Mouse (Mus musculus): Measurements from ENCODE around the gene Tnni1.
A peak's percentile ranks its signal among the peaks of the same experiment; 100 is the strongest.

Tnni1 gene

DNA sequence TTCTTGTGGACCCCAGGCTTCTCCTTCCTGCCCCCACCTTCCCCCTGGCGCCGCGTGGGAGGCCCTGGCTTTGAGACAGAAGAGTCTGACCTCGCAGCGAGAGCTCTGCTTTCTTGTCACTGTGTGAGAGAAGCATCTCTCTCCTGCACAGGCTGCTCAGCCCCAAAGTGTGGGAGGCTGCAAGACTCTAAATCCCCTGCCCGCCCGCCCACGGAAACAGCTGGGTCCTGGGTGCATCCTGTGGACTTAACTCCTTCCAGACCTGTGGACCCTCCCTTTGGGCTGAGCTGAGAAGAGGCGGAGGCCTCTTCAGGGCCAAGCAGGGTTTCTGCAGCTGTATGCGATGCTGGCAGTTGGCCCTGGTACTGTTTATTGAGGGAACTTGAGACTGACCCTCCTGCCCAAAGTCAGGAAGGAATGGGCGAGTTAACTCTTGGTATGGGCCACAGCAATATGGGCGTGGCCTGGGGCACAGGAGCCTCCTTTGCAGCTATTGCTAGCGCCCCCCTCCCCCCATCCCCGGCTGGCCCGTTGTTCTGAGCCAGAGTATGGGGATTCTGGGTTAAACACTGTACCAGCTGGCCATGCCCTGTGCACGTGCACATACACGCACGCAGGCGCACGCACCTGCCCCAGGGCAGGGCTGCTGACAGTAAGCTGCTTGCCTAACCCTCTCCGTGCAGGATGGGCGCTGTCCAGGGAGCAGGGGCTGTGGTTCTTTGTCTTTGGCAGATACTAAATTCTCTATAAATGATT is at the start of gene Tnni1:
Tnni1 (plus strand) TSS at position 655 of the 756 bp plus-strand sequence.
- DNase-seq (ENCODE audit: extremely low read depth, low read depth, low spot score): no peak

DNA sequence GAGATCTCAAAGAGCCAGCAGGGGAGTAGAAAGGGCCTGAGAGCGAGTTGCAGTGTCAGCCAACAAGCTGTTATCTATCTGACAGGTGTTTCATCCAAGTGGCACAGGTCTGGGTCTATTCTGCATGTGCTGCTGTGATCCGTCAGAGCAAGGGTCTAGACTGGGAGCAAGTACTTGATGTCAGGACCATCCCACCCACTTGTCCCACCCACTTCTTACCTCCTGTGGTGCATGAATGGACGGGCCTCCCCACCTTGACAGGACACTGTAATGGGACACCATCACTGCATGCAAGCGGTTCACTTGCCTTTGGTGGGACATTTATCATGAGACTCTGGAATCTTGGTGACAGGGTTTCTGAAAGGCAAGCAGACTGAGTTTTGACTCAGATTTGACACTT is 49.4 kb upstream of the Tnni1 start:
- DNase-seq (ENCODE audit: extremely low read depth, low read depth, low spot score): no peak

DNA sequence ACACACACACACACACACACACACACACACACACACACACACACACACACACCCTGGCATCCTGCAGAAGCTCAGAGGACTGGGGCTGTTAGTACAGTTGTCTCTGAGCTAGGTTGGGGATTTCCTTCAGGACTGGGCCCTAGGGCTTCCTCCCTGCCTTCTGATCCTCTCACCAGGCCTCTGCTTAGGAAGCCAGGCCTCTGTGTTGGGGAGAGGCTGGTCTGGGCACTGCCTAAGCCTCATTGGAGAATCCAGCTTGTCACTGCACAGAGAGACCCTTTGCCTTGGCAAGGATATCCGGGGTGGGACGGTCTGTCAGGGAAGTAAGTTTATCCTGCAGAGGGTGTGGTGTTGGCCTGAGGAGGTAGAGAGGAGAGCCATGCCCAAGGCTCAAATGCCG is 48.9 kb upstream of the Tnni1 start:
- DNase-seq (ENCODE audit: extremely low read depth, low read depth, low spot score): no peak

DNA sequence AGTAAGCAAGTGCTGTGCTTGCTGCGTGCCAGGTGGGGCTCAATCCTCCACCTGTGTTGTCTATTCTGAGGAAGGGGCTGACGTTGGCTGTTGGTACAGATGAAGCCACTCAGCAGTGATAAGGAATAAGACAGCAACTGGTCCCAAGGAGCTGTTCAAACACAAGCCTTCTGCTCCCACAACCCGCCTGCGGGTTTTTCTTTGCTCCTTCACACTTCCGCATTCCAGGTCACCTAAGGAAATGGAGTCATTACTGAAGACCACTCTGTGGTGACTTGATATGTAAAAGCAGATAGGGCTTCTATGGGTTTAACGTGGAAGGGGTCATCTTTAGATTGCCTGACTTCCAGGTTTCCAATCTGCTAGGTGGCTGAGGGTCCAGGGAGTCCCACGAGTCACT is 47.8 kb upstream of the Tnni1 start:
- no peak for DNase-seq (ENCODE audit: extremely low read depth, low read depth, low spot score)

DNA sequence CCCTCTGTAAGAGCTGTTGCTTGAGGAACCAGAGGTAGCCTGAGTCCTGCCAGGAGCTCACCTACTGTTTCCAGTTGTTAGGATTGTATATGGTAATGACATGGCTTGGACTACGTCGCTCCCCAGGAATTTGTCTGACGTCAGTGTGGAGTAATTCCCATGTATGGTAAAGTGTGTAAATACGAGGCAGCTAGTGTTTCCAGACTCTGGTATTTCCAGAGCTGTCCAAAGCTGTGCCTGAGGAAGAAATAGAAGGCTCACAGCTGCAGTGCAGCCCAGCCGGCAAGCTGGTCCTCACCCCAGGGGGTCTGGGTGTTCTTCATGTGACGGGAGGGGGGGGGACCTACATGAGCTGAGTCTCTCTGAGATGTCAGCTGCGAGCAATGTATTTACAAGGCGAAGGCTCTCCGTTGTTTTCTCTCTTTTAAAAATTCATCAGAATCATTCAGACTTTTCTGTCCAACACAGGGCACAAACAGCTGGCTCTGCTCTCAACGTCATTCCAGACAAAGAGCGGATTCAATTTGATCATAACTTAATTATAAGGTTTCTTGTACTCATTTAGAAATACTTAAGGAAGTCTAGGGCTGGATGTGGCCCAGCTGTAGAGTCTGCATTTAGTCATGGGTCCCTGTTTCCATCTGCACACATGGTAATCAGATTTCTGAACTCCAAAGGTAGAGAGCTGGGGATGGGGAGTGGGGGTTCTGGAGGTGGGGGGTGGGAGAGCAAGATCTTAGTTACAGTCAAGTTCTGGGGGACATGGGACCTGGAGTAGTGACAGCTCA is 47.1 kb upstream of the Tnni1 start:
- no peak for DNase-seq (ENCODE audit: extremely low read depth, low read depth, low spot score)

DNA sequence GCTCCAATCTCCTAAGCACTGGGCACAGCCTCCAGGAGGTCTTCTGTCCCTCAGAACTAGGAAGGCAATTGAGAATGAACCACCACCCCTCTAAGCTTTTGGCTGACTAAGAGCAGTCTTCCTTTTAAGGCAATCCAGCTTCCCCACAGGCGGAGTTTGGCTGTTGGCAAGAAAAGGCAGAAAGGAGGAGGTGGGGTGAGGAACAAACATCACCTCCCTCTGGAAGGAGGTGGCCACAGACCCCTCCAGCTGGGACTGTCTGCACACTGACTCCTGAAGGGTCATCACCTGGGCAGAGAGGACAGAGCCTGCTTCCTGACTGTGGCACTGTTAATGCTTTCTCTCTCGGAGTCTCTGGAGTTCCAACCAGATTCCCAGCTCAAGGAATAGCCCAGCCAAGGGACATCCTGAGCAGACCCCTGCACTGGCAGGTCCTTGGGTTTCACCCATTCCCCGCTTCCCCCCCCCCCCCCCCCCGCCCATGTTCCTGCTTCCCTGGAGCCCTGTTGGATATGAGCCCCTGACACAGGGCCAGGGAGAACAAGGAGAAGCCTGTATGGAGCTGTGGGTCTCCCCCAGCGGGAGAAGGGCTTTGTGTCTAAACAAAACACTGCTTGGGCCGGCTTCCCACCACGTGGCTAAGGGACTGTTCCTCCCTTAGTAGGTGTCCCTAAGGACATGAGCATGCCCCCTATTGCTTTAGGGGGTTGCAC is 44.9 kb upstream of the Tnni1 start:
- no peak for DNase-seq (ENCODE audit: extremely low read depth, low read depth, low spot score)

DNA sequence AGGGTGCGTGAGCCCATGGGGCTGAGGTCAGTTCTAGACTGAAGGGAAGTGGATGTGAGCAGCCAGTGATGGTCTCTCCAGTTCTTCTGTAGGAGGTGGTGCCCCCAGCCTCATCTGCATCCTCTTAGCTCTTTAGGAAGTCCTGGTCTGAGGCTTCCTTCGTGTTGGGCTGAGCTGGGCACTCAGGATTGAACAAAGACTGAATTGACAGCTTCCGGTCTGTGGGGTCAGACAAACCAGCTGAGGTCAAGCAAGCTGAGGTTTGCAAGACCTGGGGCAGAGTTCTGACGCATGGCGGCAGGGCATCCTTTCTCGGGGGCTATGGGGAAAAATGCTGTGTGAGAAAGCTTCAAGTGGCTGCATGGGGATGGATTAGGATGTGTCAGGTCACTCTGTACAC is 43.8 kb upstream of the Tnni1 start:
- no peak for DNase-seq (ENCODE audit: extremely low read depth, low read depth, low spot score)

DNA sequence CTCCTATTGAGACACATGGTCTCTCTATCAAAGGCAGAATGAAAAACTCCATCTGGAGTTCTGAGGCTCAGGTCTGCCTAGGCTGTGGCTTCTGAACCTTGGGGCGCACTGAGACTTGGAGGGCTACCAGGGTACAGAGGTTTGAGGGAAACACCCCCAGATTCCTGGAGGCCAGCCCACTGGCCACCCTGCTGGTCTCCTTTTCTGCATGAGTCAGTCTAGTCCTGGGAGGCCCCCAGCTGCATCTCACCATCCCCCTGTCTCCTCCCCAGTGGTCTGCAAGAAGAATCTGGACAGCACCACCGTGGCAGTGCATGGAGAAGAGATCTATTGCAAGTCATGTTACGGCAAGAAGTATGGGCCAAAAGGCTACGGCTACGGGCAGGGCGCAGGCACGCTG is 34.2 kb upstream of the Tnni1 start:
- DNase-seq (ENCODE audit: extremely low read depth, low read depth, low spot score): no peak

DNA sequence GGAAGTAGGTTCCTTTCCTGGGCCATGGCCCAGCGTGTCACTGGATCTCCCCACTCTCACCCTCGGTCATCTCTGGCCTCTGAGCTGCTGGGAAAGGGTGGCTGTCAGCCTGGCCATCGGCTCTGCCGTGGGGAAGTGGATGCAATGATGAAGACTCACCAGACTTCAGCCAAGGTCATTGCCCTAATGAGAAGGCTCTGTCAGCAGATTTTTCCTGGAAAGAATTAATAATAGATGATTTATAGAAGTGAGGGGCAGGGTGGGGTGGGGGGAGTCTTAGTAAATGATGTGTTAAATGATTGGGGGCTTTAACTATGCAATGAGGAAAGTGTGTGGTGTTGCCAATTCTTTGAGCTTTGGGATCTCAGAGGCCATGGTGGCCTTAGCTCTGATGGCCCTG is 33.0 kb upstream of the Tnni1 start:
- DNase-seq (ENCODE audit: extremely low read depth, low read depth, low spot score): no peak

DNA sequence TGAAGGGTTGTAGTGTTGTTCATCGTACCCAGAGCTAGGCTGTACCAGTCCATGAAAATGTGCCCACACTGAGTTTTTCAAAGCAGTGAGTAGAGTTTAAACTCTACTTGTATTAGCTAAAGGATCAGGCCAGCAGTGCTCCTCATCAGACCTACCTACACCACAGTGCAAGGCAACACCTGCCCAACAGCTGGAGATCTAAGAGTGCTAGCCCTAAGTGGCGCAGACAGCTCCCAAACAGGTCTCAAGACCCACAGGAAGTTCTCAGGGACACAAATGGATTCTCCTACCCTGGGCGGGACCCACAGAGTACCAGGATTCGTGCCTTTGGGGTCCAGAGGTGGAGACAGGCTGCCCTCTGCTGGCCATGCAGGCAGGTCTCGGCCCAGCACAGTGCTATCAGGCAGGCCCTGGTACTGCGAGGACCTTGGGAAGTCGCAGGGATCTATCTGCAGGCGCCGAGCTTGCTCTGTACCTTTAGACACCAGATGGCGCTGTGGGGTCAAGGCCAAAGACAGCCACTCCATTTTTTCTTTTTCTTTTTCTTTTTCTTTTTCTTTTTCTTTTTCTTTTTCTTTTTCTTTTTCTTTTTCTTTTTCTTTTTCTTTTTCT is 26.4 kb upstream of the Tnni1 start:
- DNase-seq (ENCODE audit: extremely low read depth, low read depth, low spot score): no peak

DNA sequence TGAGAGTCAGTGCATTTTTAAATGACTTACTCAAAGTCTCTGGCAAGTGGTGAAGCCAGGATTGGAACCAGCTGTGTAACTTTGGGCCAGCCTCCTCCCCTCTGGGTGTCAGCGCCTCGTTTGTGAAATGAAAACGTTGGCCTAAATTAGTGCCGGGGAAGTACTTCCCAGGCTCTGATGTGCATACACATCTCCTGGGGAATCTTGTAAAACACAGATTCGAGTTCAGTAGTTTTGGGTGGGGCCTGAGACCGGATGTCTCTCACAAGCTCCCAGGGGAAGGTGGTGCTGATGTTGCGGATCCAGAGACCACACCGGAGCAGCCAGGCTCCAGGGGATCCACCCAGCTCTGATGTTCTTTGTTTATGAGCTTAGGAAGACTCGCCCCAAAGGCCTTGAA is 23.9 kb upstream of the Tnni1 start:
- DNase-seq (ENCODE audit: extremely low read depth, low read depth, low spot score): no peak

DNA sequence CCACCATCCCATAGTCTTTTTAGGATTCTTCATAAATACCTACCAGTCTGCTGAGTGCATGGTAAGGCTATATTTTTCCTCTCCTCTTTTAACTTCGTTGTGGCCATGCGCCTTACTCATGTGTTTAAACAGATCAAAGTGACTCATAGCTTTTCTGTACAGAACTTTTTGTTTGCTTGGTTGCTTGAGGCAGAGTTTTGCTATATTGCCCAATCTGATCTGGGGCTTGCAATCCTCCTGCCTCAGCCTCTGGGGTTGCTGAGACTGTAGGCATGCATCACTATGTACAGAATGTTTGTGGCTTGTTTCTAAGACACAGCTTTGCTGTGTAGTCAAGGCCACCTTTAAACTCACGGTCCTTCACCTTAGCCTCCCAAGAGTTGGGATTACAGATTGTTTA is 23.3 kb upstream of the Tnni1 start:
- DNase-seq (ENCODE audit: extremely low read depth, low read depth, low spot score): no peak

DNA sequence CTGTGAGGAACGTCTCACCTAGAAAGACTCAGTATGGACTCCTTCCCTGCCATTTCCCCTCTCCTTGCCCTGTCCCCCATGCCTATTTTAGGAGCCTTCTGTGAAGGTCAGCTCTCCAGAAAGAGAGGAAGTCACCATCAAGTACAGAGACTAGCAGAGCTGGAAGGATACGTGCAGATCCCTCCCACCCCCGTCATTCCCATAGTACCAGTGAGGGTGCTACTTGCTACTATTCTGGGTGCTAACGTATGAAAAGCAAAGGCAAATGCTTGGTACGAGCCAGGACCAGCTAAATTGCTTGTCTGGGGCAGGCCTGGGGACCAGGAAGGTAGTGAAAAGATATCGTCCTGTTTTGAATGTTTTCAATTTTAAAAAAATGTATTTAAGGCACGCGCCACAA is 21.9 kb upstream of the Tnni1 start:
- no peak for DNase-seq (ENCODE audit: extremely low read depth, low read depth, low spot score)

DNA sequence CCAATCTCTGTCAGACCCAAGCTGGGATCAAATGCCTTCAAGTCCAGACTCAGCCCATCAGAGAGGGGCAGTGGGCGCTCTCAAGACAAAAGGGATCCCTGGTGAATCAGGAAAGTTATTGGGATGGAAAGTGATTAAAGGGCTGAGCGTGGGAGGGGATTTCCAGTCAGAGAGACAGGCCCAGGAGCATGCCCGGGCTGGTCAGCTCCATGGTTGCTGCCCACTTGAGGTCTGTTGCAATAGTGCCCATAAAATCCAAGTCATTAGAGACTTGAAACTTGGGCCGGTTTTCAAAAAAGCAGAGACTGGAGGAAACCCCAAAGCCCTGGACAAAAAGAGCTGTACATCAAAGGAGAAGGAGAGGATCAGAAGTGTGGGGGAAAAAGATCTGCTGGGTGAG is 19.5 kb upstream of the Tnni1 start:
- peak; percentile 97 for DNase-seq (ENCODE audit: extremely low read depth, low read depth, low spot score)

DNA sequence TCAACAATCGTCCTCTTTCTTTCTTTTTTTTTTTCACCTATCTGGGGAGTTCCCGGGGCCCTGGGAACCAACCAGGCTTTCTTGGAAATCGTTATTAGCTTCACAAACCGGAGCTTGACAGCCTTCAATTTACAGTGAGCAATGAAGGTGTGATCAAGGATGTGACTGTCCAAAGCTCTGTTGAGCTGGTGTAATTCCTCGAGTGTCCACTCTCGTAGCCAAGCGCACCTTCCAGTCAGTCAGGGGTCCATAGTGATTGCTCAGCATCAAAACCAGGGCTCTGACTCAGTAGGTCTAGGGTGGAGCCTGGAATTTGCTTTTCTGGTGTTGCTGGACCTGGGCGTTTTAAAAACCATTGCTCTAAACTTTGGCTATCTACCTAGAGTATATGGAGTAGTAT is 19.0 kb upstream of the Tnni1 start:
- no peak for DNase-seq (ENCODE audit: extremely low read depth, low read depth, low spot score)

DNA sequence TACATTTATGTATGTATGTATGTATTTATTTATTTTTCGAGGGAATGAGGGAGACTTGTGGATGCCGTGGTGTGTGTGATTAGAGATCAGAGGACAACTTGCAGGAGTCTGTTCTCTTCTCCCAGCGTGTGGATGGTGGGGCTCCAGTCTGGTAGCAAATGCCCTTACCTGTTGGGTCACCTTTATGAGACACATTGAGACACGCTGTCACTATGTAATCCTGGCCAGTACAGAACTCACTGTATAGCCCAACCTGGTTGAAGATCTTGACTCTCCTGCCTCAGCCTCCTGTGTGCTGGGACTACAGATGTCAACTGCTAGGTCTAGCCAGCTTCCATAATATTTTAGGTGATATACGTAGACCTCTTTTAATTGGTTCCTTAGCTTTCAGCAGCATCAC is 17.5 kb upstream of the Tnni1 start:
- no peak for DNase-seq (ENCODE audit: extremely low read depth, low read depth, low spot score)

DNA sequence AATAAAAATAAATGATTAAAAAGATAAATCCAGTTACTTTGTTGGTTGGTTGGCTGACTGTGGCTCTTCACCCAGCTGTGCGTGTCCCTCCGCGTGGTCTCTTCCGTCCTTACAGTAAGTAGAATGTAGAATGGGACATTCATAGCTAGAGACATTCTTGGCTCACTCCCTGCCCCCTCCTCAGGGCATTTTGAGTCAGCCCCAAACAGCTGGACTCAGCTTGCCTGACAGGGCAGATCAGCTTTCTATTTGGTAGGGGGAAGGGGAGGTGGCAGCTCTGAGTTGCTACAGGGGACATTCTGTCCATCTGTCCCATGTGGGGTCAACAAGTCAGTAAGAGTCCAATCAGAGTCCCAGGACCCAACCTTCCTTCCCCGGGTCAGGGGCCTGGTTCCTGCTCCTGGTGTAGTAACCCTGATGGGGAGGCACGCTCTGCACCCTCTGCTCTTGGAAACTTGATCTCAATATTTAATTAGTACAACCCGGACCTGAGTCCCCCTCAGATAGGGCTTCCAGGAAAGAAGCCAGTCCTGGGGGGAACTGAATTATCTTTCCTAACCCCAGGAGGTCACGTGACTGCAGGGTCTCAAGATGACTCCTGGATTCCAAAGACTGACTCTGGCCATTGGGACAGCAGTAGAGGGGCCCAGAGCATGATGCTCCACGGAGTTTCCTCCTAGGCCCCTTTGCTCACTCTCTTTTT is 15.6 kb upstream of the Tnni1 start:
- no peak for DNase-seq (ENCODE audit: extremely low read depth, low read depth, low spot score)

DNA sequence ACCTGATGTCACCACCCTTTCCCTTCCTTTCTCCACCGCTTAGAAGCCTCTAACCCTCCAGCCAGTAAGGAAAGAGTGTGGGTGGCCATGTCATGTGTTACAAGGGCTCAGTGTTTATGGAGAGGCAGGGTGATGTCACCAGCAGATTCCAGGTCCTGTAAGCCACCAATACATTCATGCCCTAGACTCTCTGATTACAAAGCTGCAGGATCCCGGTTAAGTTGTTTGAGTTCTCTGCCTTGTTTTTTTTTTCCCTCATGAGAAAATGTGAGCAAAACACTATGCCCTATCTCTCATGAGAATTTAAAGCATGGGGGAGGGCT is 15.1 kb upstream of the Tnni1 start:
- DNase-seq (ENCODE audit: extremely low read depth, low read depth, low spot score): no peak

DNA sequence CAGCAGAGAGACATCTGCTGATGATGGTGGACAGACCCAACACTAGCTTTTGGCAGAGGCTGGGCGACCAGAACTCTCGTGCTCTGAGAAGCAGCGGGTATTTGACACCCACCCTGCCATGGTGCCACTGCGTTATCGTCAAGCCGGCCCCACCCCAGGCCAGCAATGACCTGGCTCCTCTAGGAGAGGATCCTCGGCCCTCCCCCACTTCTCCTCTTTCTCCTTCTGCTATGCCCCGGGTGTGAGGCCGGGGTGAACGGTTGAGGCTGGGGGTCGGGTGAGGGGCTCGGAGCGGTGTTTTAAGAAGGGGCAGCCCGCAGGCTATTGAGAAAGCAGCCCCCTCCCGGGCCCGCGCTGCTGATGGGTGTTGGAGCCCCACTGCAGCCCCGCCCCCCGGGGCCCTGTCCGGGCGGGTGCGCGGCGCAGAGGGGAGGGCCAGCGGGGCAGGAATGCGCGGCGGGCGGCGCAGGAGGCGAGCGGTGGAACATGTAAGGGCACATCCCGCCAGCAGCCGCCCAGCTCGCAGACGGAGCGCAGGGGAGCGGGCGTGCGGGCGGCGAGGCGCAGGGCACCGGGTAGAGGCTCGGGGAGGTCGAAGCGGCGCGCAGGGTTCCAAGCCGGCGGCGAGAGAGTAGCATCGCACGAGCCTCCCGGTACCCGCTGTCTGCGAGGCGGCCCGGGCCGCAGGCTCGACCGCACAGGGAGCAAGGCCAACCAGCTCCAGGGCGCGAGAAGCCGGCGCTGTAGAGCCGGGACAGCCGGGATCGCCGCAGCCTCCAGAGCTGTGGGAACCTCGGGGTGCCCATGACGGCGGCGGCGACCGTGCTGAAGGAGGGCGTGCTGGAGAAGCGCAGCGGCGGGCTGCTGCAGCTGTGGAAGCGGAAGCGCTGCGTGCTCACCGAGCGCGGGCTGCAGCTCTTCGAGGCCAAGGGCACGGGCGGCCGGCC is 13.3 kb upstream of the Tnni1 start, which contains the start of gene Phlda3:
Phlda3 (plus strand) TSS at position 475 of the 947 bp plus-strand sequence.
- DNase-seq (ENCODE audit: extremely low read depth, low read depth, low spot score): no peak
